Mouse (Mus musculus) neutrophil, adult 5-6 weeks (primary cell): ENCODE results near the gene St5. TPM values are rescaled to one million over a fixed set of nuclear protein-coding genes. Genes with fewer than 3 reads are reported as not detected.

ENCODE experiments used
- ATAC-seq: fragments of 151-379, 151-347 bp; 2 replicates; pipeline ENCODE4 v1.8.0; 2017; ENCODE audit warnings: mild to moderate bottlenecking, moderate TSS enrichment; ENCODE audit not compliant: insufficient number of reproducible peaks, poor library complexity, low FRiP score, severe bottlenecking; ENCODE audit errors: extremely low read depth
- total RNA-seq: library from RNA; stranded (forward); fragments of 200-1000 nt; gene quantifications from 2 replicates; pipeline ENCODE4 v1.2.3, GENCODE M21; 2017

The St5 gene
- total RNA-seq, result 0.37 TPM in 1 of 2 replicates, not detected in the other

GRCm38 (mm10) chr7:109703190-109704015, at the start of gene St5, which contains the start of gene Akip1:
Gene St5 (minus strand): TSS chr7:109703605.
Gene Akip1 (plus strand): TSS chr7:109703690.
- ATAC-seq, result peak; percentile 76

GRCm38 (mm10) chr7:109752008-109752925, 48.9 kb upstream of the St5 start, which contains the start of gene Tmem9b:
Gene Tmem9b (minus strand): TSS chr7:109752875.
- ATAC-seq, result peak; percentile 74

- no peak for ATAC-seq
These were observed 48.1 kb upstream of the St5 start for GRCm38 (mm10) chr7:109751427-109752007.

- ATAC-seq, result no peak
These were observed 44.3 kb upstream of the St5 start for GRCm38 (mm10) chr7:109747747-109748146.

GRCm38 (mm10) chr7:109741703-109742102, 38.3 kb upstream of the St5 start:
- ATAC-seq, result no peak

- ATAC-seq, result no peak
These were observed 37.7 kb upstream of the St5 start for GRCm38 (mm10) chr7:109741060-109741459.

- ATAC-seq, result no peak
These were observed 36.5 kb upstream of the St5 start for GRCm38 (mm10) chr7:109739822-109740370.

GRCm38 (mm10) chr7:109734806-109735205, 31.4 kb upstream of the St5 start:
- ATAC-seq, result no peak

- no peak for ATAC-seq
These were observed 28.2 kb upstream of the St5 start, which contains the start of gene Ascl3 for GRCm38 (mm10) chr7:109731626-109732025. Gene Ascl3 (minus strand): TSS chr7:109731726.

GRCm38 (mm10) chr7:109723697-109724096, 20.3 kb upstream of the St5 start, which contains the start of gene BC051019:
Gene BC051019 (minus strand): TSS chr7:109723850.
- ATAC-seq, result no peak

- ATAC-seq, result no peak
These were observed 19.7 kb upstream of the St5 start for GRCm38 (mm10) chr7:109723114-109723513.

- ATAC-seq, result no peak
These were observed 19.2 kb upstream of the St5 start for GRCm38 (mm10) chr7:109722618-109723017.

GRCm38 (mm10) chr7:109719286-109719685, 15.9 kb upstream of the St5 start:
- ATAC-seq, result no peak

GRCm38 (mm10) chr7:109713434-109713982, 10.1 kb upstream of the St5 start:
- ATAC-seq, result no peak

- ATAC-seq, result no peak
These were observed 8.8 kb upstream of the St5 start for GRCm38 (mm10) chr7:109712198-109712597.

GRCm38 (mm10) chr7:109710069-109710468, 6.7 kb upstream of the St5 start:
- ATAC-seq, result no peak

GRCm38 (mm10) chr7:109708961-109709382, 5.6 kb upstream of the St5 start:
- no peak for ATAC-seq

- peak; percentile 49 for ATAC-seq
These were observed 3.8 kb upstream of the St5 start for GRCm38 (mm10) chr7:109707023-109707785.
